Mouse (Mus musculus) CH12.LX (cell line): ENCODE measurements around the gene Olfr92. TPM values are rescaled to one million over a fixed set of nuclear protein-coding genes. Genes with fewer than 3 reads are reported as not detected.

ENCODE experiments used
- DNase-seq: peaks from one replicate; pipeline ENCODE4 v3.0.0-alpha.2; 2013; ENCODE audit errors: extremely low read depth
- H3K27ac ChIP-seq: 2 replicates; pipeline ENCODE4 v1.5.1; 2012; ENCODE audit warnings: low read depth, mild to moderate bottlenecking, control low read depth, moderate library complexity; ENCODE audit not compliant: insufficient read depth
- H3K27me3 ChIP-seq: replicated peaks from 2 replicates; pipeline ENCODE3; 2012; ENCODE audit warnings: inconsistent platforms
- H3K36me3 ChIP-seq, 2 experiments: replicated peaks in 1 of 2; 2 replicates each; pipeline versions ENCODE3 to v1.6.1; 2012; ENCODE audit warnings: inconsistent platforms in 1 of 2, low read length in 1 of 2, mild to moderate bottlenecking in 1 of 2, mixed read lengths in 1 of 2, moderate library complexity in 1 of 2; ENCODE audit not compliant: control insufficient read depth in 1 of 2, insufficient read depth in 1 of 2
- H3K4me1 ChIP-seq, 2 experiments: 2 replicates each; pipeline ENCODE4 v1.6.1; 2012; ENCODE audit warnings: inconsistent platforms in 1 of 2, moderate library complexity in 1 of 2; ENCODE audit not compliant: insufficient read depth in 2 of 2, control insufficient read depth in 1 of 2
- H3K4me2 ChIP-seq: 2 replicates; pipeline ENCODE4 v1.6.1; 2012; ENCODE audit warnings: low read depth, mild to moderate bottlenecking, control low read depth; ENCODE audit not compliant: poor library complexity, insufficient read depth, severe bottlenecking
- H3K4me3 ChIP-seq, 3 experiments: fragments of 150-350 bp in 1 of 3; sonication (generic) in 1 of 3; replicated peaks in 1 of 3; 2 replicates each; pipeline versions ENCODE3 to v1.5.1; 2011 to 2012; ENCODE audit warnings: low read depth in 2 of 3, low read length in 2 of 3, mild to moderate bottlenecking in 2 of 3, moderate library complexity in 2 of 3, control low read depth in 1 of 3, improper control_type of control experiment in 1 of 3, inconsistent platforms in 1 of 3, mixed read lengths in 1 of 3; ENCODE audit not compliant: poor library complexity in 1 of 3
- H3K79me2 ChIP-seq: replicated peaks from 2 replicates; pipeline ENCODE4 v1.6.1; 2012; ENCODE audit warnings: mild to moderate bottlenecking, moderate library complexity; ENCODE audit not compliant: control insufficient read depth, poor library complexity, insufficient read depth, severe bottlenecking; ENCODE audit errors: extremely low read depth
- H3K9ac ChIP-seq: 2 replicates; pipeline ENCODE4 v1.6.1; 2012; ENCODE audit warnings: low read depth, mild to moderate bottlenecking, control low read depth, moderate library complexity; ENCODE audit not compliant: insufficient read depth
- H3K9me3 ChIP-seq: replicated peaks from 2 replicates; pipeline ENCODE3; 2012; ENCODE audit warnings: low read length, inconsistent platforms, mixed read lengths
- BHLHE40 ChIP-seq: IDR thresholded peaks from 2 replicates; pipeline ENCODE4 v1.6.1; 2011; ENCODE audit warnings: mild to moderate bottlenecking, low read depth, low read length, improper control_type of control experiment
- CHD1 ChIP-seq: IDR thresholded peaks from 2 replicates; pipeline ENCODE4 v1.6.1; 2012; ENCODE audit warnings: low read depth, low read length, improper control_type of control experiment, inconsistent platforms
- CHD2 ChIP-seq: IDR thresholded peaks from 2 replicates; pipeline ENCODE4 v1.6.1; 2011; ENCODE audit warnings: low read length, improper control_type of control experiment
- CTCF ChIP-seq, 2 experiments: IDR thresholded peaks in 1 of 2; conservative IDR thresholded peaks in 1 of 2; 2 replicates each; pipeline ENCODE4 v1.5.1; 2011 to 2012; ENCODE audit warnings: low read depth in 2 of 2, low read length in 2 of 2, improper control_type of control experiment in 1 of 2, inconsistent platforms in 1 of 2, mild to moderate bottlenecking in 1 of 2, moderate library complexity in 1 of 2
- E2F4 ChIP-seq: IDR thresholded peaks from 2 replicates; pipeline ENCODE4 v1.6.1; 2011; ENCODE audit warnings: low read depth, low read length, improper control_type of control experiment; ENCODE audit not compliant: insufficient replicate concordance
- ETS1 ChIP-seq: conservative IDR thresholded peaks from 2 replicates; pipeline ENCODE4 v1.6.1; 2012; ENCODE audit warnings: low read depth, mild to moderate bottlenecking, inconsistent platforms, low read length, improper control_type of control experiment, moderate library complexity
- GABPA ChIP-seq: IDR thresholded peaks from 2 replicates; pipeline ENCODE4 v1.6.1; 2012; ENCODE audit warnings: low read depth, low read length, improper control_type of control experiment, inconsistent platforms; ENCODE audit not compliant: insufficient replicate concordance
- HCFC1 ChIP-seq: IDR thresholded peaks from 2 replicates; pipeline ENCODE4 v1.6.1; 2012; ENCODE audit warnings: low read depth, mild to moderate bottlenecking, inconsistent platforms, low read length, improper control_type of control experiment
- IRF4 ChIP-seq: IDR thresholded peaks from 2 replicates; pipeline ENCODE4 v1.6.1; 2014; ENCODE audit warnings: low read depth, mild to moderate bottlenecking, inconsistent platforms, low read length, improper control_type of control experiment
- JUN ChIP-seq: IDR thresholded peaks from 2 replicates; pipeline ENCODE4 v1.6.1; 2011; ENCODE audit warnings: low read depth, mild to moderate bottlenecking, low read length, improper control_type of control experiment, moderate library complexity; ENCODE audit not compliant: insufficient read depth
- JUND ChIP-seq: conservative IDR thresholded peaks from 2 replicates; pipeline ENCODE4 v1.6.1; 2011; ENCODE audit warnings: low read depth, low read length, improper control_type of control experiment
- MAX ChIP-seq: IDR thresholded peaks from 2 replicates; pipeline ENCODE4 v1.6.1; 2011; ENCODE audit warnings: low read length, improper control_type of control experiment
- MAZ ChIP-seq: IDR thresholded peaks from 2 replicates; pipeline ENCODE4 v1.6.1; 2012; ENCODE audit warnings: low read depth, mild to moderate bottlenecking, inconsistent platforms, low read length, improper control_type of control experiment, moderate library complexity
- MXI1 ChIP-seq: IDR thresholded peaks from 2 replicates; pipeline ENCODE4 v1.6.1; 2011; ENCODE audit warnings: mild to moderate bottlenecking, low read depth, low read length, improper control_type of control experiment
- NRF1 ChIP-seq: IDR thresholded peaks from 2 replicates; pipeline ENCODE4 v1.6.1; 2014; ENCODE audit warnings: low read depth, mild to moderate bottlenecking, inconsistent platforms, low read length, improper control_type of control experiment, moderate library complexity
- PAX5 ChIP-seq: IDR thresholded peaks from 2 replicates; pipeline ENCODE4 v1.6.1; 2012; ENCODE audit warnings: low read length, inconsistent platforms, mixed read lengths
- POLR2A ChIP-seq: IDR thresholded peaks from 2 replicates; pipeline ENCODE4 v1.6.1; 2011; ENCODE audit warnings: low read depth, mild to moderate bottlenecking, improper control_type of control experiment, low read length
- POLR2AphosphoS2 ChIP-seq: IDR thresholded peaks from 2 replicates; pipeline ENCODE4 v1.6.1; 2011; ENCODE audit warnings: low read depth, low read length, improper control_type of control experiment
- RAD21 ChIP-seq: IDR thresholded peaks from 2 replicates; pipeline ENCODE4 v1.6.1; 2011; ENCODE audit warnings: low read depth, mild to moderate bottlenecking, low read length, improper control_type of control experiment, moderate library complexity
- RCOR1 ChIP-seq: conservative IDR thresholded peaks from 2 replicates; pipeline ENCODE4 v1.6.1; 2012; ENCODE audit warnings: low read depth, mild to moderate bottlenecking, inconsistent platforms, low read length, improper control_type of control experiment
- SMC3 ChIP-seq: IDR thresholded peaks from 2 replicates; pipeline ENCODE4 v1.6.1; 2011; ENCODE audit warnings: low read depth, low read length, improper control_type of control experiment
- UBTF ChIP-seq: IDR thresholded peaks from 2 replicates; pipeline ENCODE4 v1.6.1; 2012; ENCODE audit warnings: low read depth, mild to moderate bottlenecking, inconsistent platforms, low read length, improper control_type of control experiment, moderate library complexity
- USF1 ChIP-seq: IDR thresholded peaks from 2 replicates; pipeline ENCODE4 v1.6.1; 2014; ENCODE audit warnings: low read depth, mild to moderate bottlenecking, inconsistent platforms, low read length, improper control_type of control experiment
- USF2 ChIP-seq: conservative IDR thresholded peaks from 2 replicates; pipeline ENCODE4 v1.6.1; 2011; ENCODE audit warnings: low read depth, low read length, improper control_type of control experiment
- ZKSCAN1 ChIP-seq: IDR thresholded peaks from 2 replicates; pipeline ENCODE4 v1.6.1; 2012; ENCODE audit warnings: low read depth, inconsistent platforms, low read length, improper control_type of control experiment, borderline replicate concordance
- ZMIZ1 ChIP-seq: IDR thresholded peaks from 2 replicates; pipeline ENCODE4 v1.6.1; 2012; ENCODE audit warnings: low read depth, mild to moderate bottlenecking, inconsistent platforms, low read length, improper control_type of control experiment
- dilution Hi-C: fragments of 300-500 bp; cut with MboI; formaldehyde crosslinking; loops from 2 replicates; pipeline ENCODE4 v1.14.3; 2020; ENCODE audit warnings: low sequenced_read_pairs; ENCODE audit not compliant: extremely low pct_unique_long_range_greater_than_20kb, extremely low pct_ligation_motif_present
- in situ Hi-C: fragments of 300-500 bp; cut with MboI; formaldehyde crosslinking; loops from 3 replicates; pipeline ENCODE4 v1.14.3; 2019; ENCODE audit warnings: low sequenced_read_pairs, low pct_ligation_motif_present, low pct_unique_long_range_greater_than_20kb, mixed read lengths
- polyA plus RNA-seq: library from polyadenylated mRNA; unstranded; fragments of >175 nt; gene quantifications from 2 replicates; pipeline ENCODE4 v1.2.1, GENCODE M21; 2012; ENCODE audit warnings: low read depth; ENCODE audit not compliant: insufficient read length
- total RNA-seq, 2 experiments: library from RNA; depleted of rRNA; stranded (reverse); fragments of 300-350 nt in 1 of 2; fragments of >200 nt in 1 of 2; gene quantifications; 2 replicates each; pipeline ENCODE4 v1.2.3; 2012 to 2014

Olfr92 gene
- total and polyA plus RNA-seq, 3 experiments: not detected

DNA sequence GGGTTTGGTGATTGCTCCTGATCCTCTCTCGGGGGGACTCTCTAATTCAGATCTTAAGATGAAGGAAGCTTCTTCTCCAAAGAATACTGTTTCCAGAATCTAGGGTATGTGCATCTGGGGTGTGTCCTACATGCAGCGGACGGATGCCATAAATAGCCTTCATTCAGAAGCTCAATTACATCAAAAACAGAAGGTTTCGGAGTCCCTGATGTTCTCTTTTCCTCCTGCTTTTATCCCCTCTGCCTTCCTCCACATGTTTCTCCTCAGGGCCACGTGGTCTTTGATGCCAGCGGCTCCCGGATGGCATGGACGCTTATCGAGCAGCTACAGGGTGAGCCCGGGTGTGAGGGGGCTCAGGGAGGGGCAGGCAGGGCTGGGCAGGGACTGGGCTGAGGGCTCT lies 56.8 kb downstream of the Olfr92 start:
- Histone ChIP-seq H3K27ac (no peak overlapping the region), H3K9me3 (no peaks in the 10 kb centered on the region), H3K9ac (no peak overlapping the region), H3K4me3 (no peak overlapping the region), H3K4me1 (no peaks in the 10 kb centered on the region), H3K4me2 (no peak overlapping the region), H3K36me3 (peaks cover 8 to 80% of the 10 kb centered on the region in 2 experiments), H3K27me3 (no peaks in the 10 kb centered on the region), H3K79me2 (no peaks in the 10 kb centered on the region)
- DNase-seq: no peak
- TF ChIP-seq E2F4 (no peak), IRF4 (no peak), UBTF (no peak), MXI1 (no peak), MAX (no peak), GABPA (no peak), USF2 (no peak), CTCF (conservative IDR thresholded peaks at IDR 0.05 in 1 of 2, IDR thresholded peaks at IDR 0.05 in 1 of 2; ENCODE audit: low read depth in 2 of 2, low read length in 2 of 2) (no peak), RAD21 (no peak), USF1 (no peak), HCFC1 (no peak), CHD2 (no peak), SMC3 (no peak), NRF1 (no peak), CHD1 (no peak), ZMIZ1 (no peak), RCOR1 (no peak), POLR2AphosphoS2 (no peak), BHLHE40 (no peak), MAZ (no peak)
- dilution Hi-C loops (no loop called here), in situ Hi-C loops (loop anchor here (10.0 kb wide), 1 partner anchor 168 kb away; the partner anchor contains the start of genes Trim31 and Trim40)

DNA sequence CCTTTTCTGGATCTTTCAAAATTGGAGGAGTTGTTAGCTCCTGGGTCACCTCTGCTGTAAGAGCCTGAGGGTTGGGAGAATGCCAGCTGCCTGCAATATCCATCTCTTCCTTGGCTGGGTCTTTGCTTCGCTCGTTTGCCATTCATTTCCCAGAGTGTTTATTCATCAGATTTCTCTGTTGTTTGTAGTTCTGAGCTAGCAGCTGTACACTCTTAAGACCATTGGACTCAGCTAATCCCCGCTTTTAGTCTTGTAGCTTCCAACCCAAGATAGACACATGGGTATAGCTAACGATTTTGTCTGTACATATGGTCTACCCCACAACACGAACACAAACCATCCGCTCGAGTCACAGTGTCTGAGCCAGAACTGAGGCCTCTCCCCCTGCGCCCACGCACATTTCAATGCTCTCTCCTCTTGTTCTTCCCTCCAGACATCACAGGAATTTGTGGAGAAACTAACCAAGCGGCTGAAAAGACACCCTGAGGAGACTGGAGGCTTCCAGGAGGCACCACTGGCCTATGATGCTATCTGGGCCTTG lies 57.7 kb downstream of the Olfr92 start:
- Histone ChIP-seq H3K36me3 (peaks cover 9 to 75% of the 10 kb centered on the region in 2 experiments), H3K27ac (no peak overlapping the region), H3K9me3 (no peaks in the 10 kb centered on the region), H3K4me2 (no peak overlapping the region), H3K27me3 (no peaks in the 10 kb centered on the region), H3K79me2 (no peaks in the 10 kb centered on the region), H3K4me3 (no peak overlapping the region), H3K4me1 (no peaks in the 10 kb centered on the region), H3K9ac (no peak overlapping the region)
- DNase-seq: no peak
- dilution Hi-C loops: no loop called here
- in situ Hi-C loops: loop anchor here (10.0 kb wide), 1 partner anchor 167 kb away; the partner anchor contains the start of genes Trim31 and Trim40
- TF ChIP-seq POLR2AphosphoS2 (no peak), JUN (no peak), NRF1 (no peak), PAX5 (no peak), POLR2A (no peak), MAX (no peak), JUND (no peak), E2F4 (no peak), CHD1 (no peak), ZKSCAN1 (no peak), ETS1 (no peak), CHD2 (no peak), HCFC1 (no peak), MXI1 (no peak)
